9 mouse cellular contexts compared by ENCODE assay signal in the genomic region with DNA sequence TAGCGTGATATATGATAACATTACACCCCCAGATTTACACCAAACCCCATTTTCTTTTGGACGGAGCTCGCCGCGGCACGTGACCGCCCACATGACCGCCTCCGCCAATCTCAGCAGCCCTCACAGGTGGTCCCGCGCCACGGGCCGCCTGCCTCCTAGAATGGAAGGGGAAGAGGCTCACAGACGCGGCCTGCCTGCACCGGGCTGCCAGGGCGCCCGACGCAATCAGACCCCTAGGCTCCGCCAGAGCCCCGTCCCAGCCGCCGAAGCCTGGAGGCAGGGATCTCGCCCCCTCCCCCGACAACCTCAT. TPM values are rescaled to one million over a fixed set of nuclear protein-coding genes. Genes with fewer than 3 reads are reported as not detected.
DNase-seq lines count a peak whose midpoint lies in the region; ATAC-seq lines count a peak whose summit lies in the region.
"Had no signal": no experiment of that assay in that cellular context is flagged by ENCODE, and none has a peak within 500 bp of the region (broad histone marks: within the 10 kb centered on the region; RNA-seq: fewer than 3 reads in every experiment).

No protein-coding gene starts in this region.

- peak overlapping the region; percentile 52 for H3K4me2 ChIP-seq in heart, embryonic 15.5 days

- H3K36me3 ChIP-seq in heart, embryonic 15.5 days, result no peaks in the 10 kb centered on the region

- intact Hi-C loops in left cerebral cortex, postnatal 36 days (cut with DNase I), result loop anchor here (5.0 kb wide), 1 partner anchor 1035 kb away; no protein-coding TSS in a partner anchor

- no peak for ATAC-seq in heart, embryonic 15.5 days (replicated peaks; ENCODE audit: insufficient number of reproducible peaks, insufficient read depth, low FRiP score, low read depth)

- H3K9ac ChIP-seq in heart, embryonic 15.5 days, result no peak overlapping the region

- H3K4me3 ChIP-seq in heart, embryonic 15.5 days, result peak overlapping the region; percentile 35
- H3K4me3 ChIP-seq: erythroblast, embryonic 14.5 days had no signal

- peak; percentile 94 for DNase-seq in NIH3T3 (ENCODE audit: low read depth)
- DNase-seq in embryo, embryonic 10.5 days (ENCODE audit: low spot score), result peak; percentile 91
- DNase-seq in kidney, postnatal 4 days, result peak; percentile 95 to 97
- peak; percentile 94 for DNase-seq in mesoderm, embryonic 11.5 days (ENCODE audit: low read depth, low spot score)
- DNase-seq in urinary bladder, adult 2 months (ENCODE audit: low spot score), result peak; percentile 88
- DNase-seq in left cerebral cortex, postnatal 36 days (ENCODE audit: low spot score in 2 of 2), result no peak
- DNase-seq in cerebellum, adult 9-11 months, result no peak

- H3K27ac ChIP-seq in heart, embryonic 15.5 days, result no peak overlapping the region

- H3K4me1 ChIP-seq in heart, embryonic 15.5 days (replicated peaks), result peaks cover 28% of the 10 kb centered on the region

- no peaks in the 10 kb centered on the region for H3K9me3 ChIP-seq in heart, embryonic 15.5 days (replicated peaks)

- under 1% methylated on average over 25 of the region's 25 CpGs for whole genome bisulfite sequencing in heart, embryonic 15.5 days

- H3K27me3 ChIP-seq in heart, embryonic 15.5 days, result peaks cover 99% of the 10 kb centered on the region

RNA-seq across cellular contexts. Expression of a gene that starts 4.2 kb away (rescaled TPM):
- 0.54 and 1.4 TPM in 2 replicates for polyA plus RNA-seq in heart, embryonic 15.5 days (2015; fragmentation: Nextera tagmentation; extraction: Ambion mirVana)
- polyA plus RNA-seq in urinary bladder, adult 2 months (2012; rRNA removed), result 27.6 and 28.6 TPM in 2 replicates
- total RNA-seq in left cerebral cortex, postnatal 36 days (2021), result not detected

RNA-seq across cellular contexts. Expression of a gene that starts 4.3 kb away (rescaled TPM):
- not detected in 2 replicates for polyA plus RNA-seq in heart, embryonic 15.5 days (2015; fragmentation: Nextera tagmentation; extraction: Ambion mirVana)
- 0.88 and 1.2 TPM in 2 replicates for polyA plus RNA-seq in urinary bladder, adult 2 months (2012; rRNA removed)
- total RNA-seq in left cerebral cortex, postnatal 36 days (2021), result not detected
- polyA plus RNA-seq: erythroblast, embryonic 14.5 days had no signal

RNA-seq across cellular contexts. Expression of a gene that starts 4.3 kb away (rescaled TPM):
- 0.89 and 2.4 TPM in 2 replicates for polyA plus RNA-seq in heart, embryonic 15.5 days (2015; fragmentation: Nextera tagmentation; extraction: Ambion mirVana)
- 3.7 and 6.0 TPM in 2 replicates for polyA plus RNA-seq in urinary bladder, adult 2 months (2012; rRNA removed)
- total RNA-seq in left cerebral cortex, postnatal 36 days (2021), result not detected
- polyA plus RNA-seq: erythroblast, embryonic 14.5 days had no signal

RNA-seq across cellular contexts. Expression of a gene that starts 8.9 kb away (rescaled TPM):
- polyA plus RNA-seq in heart, embryonic 15.5 days (2015; fragmentation: Nextera tagmentation; extraction: Ambion mirVana), result 0.27 TPM in 1 of 2 replicates, not detected in the other
- polyA plus RNA-seq in urinary bladder, adult 2 months (2012; rRNA removed), result 1.7 and 3.4 TPM in 2 replicates
- not detected for total RNA-seq in left cerebral cortex, postnatal 36 days (2021)
- polyA plus RNA-seq: erythroblast, embryonic 14.5 days had no signal

RNA-seq across cellular contexts. Expression of a gene that starts 13.0 kb away (rescaled TPM):
- 2.3 and 6.3 TPM in 2 replicates for polyA plus RNA-seq in heart, embryonic 15.5 days (2015; fragmentation: Nextera tagmentation; extraction: Ambion mirVana)
- polyA plus RNA-seq in urinary bladder, adult 2 months (2012; rRNA removed), result 6.1 and 7.2 TPM in 2 replicates
- total RNA-seq in left cerebral cortex, postnatal 36 days (2021), result not detected
- polyA plus RNA-seq: erythroblast, embryonic 14.5 days had no signal

Comparison
In these comparisons a context has a peak if more than half of its experiments do, and no peak if none do; other contexts are left out.
1. DNase-seq: peak in NIH3T3 (single experiment), embryo, embryonic 10.5 days (single experiment), kidney, postnatal 4 days (2 of 2), mesoderm, embryonic 11.5 days (single experiment) and urinary bladder, adult 2 months (single experiment); none in left cerebral cortex, postnatal 36 days (0 of 2) and cerebellum, adult 9-11 months (single experiment).
2. RNA of a gene that starts 4.2 kb away (polyA plus RNA-seq): 27.6 to 28.6 TPM in urinary bladder, adult 2 months; 0.54 to 1.4 TPM in heart, embryonic 15.5 days; every median in the first group is over 10 times any median in the second.